Mouse (Mus musculus) kidney, postnatal 25 days (tissue): ENCODE measurements at regions not wholly inside any gene's neighbourhood (a gene's known extent, or its start where the extent isn't known, plus 50 kb on each side); places are given as distances from the start of the nearest gene placed in this dataset.
"Not testable (repeated sequence)": the region's sequence is repeated elsewhere in the genome, so short reads cannot be mapped to it uniquely, and the experiment has no call there.

Source experiments
- DNase-seq, 2 experiments: peaks; one replicate each; pipeline ENCODE4 v3.0.0; 2021; ENCODE audit warnings: mixed read lengths in 2 of 2

- no peak for DNase-seq
These were observed 212.2 kb downstream of the Glrx3 start for GRCm38 (mm10) chr7:137649650-137650049.

DNA sequence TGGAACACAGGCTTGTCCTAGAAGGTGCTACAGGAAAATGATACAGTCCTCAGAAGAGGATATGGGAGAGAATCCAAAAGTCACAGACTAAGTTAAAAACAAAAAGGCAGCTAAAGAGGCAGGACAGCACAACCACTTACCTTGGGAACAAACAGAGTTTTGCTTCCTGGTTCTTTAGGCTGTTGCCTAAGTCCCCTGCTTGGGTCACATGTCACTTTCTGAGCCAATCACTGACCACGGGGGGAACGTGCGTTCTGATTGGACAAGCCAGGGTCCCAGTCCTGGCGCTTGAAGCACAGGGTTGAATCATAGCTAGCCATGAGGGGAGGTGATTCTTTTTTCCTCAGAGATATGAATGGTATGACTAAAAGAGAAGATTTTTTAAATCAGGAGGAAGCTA is 216.4 kb downstream of the Glrx3 start:
- no peak for DNase-seq

DNA sequence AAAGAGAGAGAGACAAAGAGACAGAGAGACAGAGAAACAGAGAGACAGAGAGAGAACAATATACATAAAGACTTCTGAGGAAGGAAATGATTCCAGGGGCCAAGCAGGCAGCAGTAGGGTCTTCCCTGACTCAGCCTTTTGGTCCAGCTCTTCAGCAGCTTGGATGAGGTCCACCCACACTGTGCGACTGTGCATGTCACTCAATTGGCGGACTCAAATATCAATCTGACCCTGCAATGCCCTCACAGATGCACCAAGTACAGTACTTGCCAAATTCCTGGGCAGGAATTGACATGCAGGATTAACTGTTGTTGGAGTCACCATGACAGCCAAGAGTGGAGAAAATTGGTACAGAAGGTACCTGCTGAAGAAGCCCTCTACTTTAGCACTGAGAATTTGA is 229.8 kb downstream of the Glrx3 start:
- DNase-seq = no peak

GRCm38 (mm10) chr7:137671156-137671555 is 233.7 kb downstream of the Glrx3 start:
- no peak for DNase-seq

- no peak for DNase-seq
These were observed 237.2 kb downstream of the Glrx3 start for GRCm38 (mm10) chr7:137674596-137674995.

DNA sequence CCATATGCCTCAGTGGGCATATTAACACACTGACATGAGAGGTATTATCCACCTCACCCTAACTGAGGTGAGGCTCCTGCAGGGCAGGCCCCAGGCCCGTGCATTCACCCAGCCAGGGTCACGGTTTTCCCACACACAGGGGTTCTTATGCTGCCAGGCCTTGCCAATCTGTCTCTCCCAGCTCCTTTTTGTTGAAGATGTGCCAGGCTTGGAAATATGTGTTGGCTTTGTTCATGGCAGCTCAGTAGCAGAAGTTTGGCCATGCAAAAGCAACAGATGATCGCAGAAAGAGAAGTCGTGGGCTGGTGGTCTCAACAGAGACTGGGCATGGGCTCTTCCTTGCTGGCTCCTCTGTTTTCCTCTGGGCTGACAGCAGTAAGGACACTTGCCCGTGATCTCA is 238.0 kb downstream of the Glrx3 start:
- no peak for DNase-seq

DNA sequence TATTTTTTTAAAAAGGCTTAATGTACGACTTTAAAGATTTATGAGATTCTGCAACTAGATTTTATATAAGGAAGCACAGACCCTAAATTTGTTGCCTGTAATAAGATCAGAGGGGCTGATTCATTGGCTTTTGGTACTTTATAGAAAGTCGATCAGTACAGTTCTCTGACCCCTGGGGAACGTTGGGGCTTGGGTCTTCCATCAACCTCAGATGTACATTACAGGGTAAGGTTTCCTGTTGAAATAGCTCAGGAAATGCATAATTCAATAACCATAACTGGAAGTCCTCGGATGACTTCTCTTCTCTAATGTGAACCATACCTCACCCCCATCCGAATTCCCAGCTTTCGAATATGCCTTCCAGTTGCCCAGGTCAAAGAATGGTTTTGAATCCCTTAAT is 247.4 kb downstream of the Glrx3 start:
- DNase-seq = no peak

DNA sequence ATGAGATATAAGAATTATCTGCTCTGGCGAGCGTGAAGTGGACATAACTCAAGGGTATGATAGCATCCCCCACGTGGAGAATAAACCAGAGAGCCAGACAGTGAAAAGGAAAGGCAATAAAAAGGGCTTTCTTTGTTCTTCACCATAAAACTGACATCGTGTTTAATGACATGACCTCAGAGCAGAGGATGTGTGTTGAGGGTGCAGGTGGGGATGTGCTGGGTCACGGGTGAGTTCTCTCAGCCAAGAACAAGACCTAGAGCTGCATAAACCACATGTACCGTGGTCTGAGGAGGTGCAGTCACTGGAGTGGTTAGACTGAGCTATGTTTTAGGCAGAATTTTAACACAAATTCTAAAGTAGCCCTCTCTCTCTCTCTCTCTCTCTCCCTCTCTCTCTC is 247.9 kb downstream of the Glrx3 start:
- no peak for DNase-seq

GRCm38 (mm10) chr7:137696831-137697230 is 259.4 kb downstream of the Glrx3 start:
- peak in 1 of 2 experiments; percentile 48 for DNase-seq

- not testable (repeated sequence) for DNase-seq
These were observed 261.1 kb downstream of the Glrx3 start for GRCm38 (mm10) chr7:137698501-137698900.

- DNase-seq = no peak
These were observed 275.4 kb downstream of the Glrx3 start for GRCm38 (mm10) chr7:137712862-137713261.

DNA sequence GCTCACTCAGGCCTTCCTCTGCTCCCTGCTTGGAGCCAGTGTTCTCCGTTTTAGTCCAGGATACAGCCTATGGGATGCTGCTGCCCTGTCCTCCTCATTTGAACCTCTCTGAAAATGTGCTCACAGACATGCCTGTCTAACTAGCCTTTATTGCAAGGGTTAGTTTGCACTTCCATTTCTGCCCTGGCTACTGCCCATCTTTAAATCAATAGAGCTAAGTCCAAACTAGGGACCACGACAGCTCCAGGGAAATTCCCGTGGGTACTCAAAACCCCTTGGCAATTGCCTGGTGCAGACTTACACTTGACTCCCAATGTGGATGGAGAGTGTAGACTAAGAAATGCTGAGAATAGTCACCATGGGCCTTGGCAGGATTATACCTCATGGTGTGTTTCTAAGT is 276.4 kb downstream of the Glrx3 start:
- no peak for DNase-seq

GRCm38 (mm10) chr7:137714318-137714962 is 277.0 kb downstream of the Glrx3 start:
- DNase-seq = peak; percentile 35 to 55

DNA sequence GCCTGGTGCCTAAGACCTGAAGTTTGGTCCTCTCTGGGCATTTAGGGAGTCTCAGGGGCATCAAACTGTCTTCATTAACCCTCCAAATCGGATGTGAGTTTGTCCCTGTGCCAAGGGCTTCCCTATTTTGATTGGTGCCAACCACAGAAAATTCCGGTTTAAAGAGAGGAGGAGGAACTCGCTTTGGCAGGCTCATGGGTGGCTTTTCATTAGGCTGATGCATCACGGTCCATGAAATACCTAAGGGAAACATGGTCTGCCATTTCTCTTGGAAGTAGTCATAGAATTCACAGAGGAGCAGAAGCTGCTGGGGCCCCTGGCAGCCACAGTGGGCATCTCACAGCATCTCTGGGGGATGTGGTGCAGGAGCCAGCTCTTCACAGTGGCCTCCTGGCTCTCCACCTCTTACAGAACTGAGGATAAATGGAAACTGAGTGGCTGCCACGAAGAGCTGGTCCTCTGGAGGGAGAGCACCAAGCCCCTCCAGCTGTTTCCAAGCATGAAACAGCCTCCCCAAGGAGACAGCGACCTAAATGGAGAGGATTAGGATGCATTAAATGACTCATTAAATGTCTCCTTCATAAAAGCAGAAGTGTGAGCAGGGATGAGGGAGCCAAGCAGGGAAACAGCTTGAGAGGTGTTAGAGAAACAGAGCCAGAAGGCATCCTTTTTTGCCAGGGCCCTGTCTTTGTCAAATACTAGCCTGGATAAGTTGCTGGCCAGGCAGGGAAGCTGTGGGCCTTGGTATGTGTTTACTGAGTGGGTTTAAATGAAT is 277.9 kb downstream of the Glrx3 start:
- DNase-seq = no peak

DNA sequence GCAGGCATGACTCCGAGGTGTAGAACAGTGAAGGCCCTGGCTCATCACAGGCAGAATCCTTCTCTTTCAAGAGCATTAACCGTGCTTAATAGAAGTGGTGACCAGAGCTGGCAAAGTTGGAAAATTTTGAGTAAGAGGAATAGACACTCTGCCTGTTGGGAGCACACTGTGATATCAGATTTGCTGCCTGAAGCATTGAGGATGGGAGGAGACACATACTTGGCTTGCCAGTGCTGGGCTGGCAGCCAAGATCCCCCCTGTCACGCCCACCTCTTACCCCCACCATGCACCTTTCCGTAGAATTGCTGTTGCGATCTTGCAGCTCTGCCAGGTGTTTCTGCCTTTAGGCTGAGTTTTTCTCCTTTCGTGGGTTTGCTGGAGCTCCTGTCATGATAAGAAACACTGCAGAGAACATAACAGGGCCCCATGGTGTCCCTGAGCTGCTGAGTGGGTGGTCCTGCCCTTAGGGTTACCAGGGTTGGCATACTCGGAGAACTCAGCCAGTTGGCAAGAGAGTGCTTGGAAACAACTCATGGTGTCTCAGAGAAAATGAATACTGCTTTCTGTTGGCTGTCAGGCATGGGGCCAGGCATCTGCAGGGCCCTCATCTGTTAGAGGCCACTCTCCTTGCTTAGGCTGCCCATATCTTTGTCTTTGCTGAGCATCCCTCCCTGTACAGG is 286.1 kb downstream of the Glrx3 start:
- no peak for DNase-seq

- DNase-seq = no peak
These were observed 288.6 kb downstream of the Glrx3 start for GRCm38 (mm10) chr7:137726031-137726430.

GRCm38 (mm10) chr7:137735873-137736527 is 298.6 kb downstream of the Glrx3 start:
- no peak for DNase-seq

DNA sequence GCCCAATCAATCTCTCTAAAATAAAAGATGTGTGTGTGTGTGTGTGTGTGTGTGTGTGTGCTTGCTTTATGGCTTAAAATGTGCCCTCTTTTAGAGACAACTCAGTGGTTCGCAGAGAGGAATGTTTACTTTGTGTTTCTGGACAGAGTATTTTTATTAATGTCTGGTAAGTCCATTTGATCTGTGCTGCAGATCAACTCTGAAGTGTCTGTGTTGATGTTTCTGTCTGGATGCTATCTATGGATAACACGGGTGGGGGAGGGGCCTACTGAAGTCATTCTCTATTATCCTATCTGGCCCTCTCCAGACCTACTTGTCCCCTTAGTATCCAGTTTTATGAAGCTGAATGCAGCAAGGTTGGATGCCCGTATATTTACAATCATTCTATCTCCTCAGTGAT is 304.3 kb downstream of the Glrx3 start:
- no peak for DNase-seq

- DNase-seq = no peak
These were observed 304.9 kb downstream of the Glrx3 start for GRCm38 (mm10) chr7:137742297-137742751.

DNA sequence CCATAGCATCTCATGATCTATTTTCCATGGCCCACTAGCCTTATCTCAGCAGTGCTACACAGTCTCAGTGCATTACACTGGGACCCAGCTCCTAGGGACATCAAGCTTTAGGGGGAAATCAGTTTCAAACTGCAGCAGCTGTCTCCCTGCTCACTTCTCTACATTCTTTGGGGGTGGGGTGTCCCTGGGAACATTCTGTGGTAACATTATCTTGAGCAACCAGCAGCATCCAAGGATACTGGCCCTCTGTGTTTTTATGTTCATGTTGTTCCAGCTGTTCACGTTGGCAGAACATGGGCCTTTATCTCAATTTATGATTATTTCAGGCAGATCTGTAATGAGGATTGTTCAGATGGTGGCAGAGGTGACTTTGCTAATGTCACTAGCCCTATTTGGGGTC is 308.2 kb downstream of the Glrx3 start:
- DNase-seq = no peak

- no peak for DNase-seq
These were observed 308.6 kb downstream of the Glrx3 start for GRCm38 (mm10) chr7:137745991-137746390.

GRCm38 (mm10) chr7:137748936-137749335 is 311.5 kb downstream of the Glrx3 start:
- DNase-seq = no peak

GRCm38 (mm10) chr7:137750741-137751140 is 313.3 kb downstream of the Glrx3 start:
- DNase-seq = no peak
